Mouse (Mus musculus) bone marrow macrophage, adult 2 months (primary cell): ENCODE results near the gene Thap8. TPM values are rescaled to one million over a fixed set of nuclear protein-coding genes. Genes with fewer than 3 reads are reported as not detected.

Experiments used
- H3K27ac ChIP-seq: 2 replicates; pipeline ENCODE4 v1.5.1; 2012; ENCODE audit warnings: low read depth, low read length; ENCODE audit not compliant: insufficient read depth
- H3K4me1 ChIP-seq: 2 replicates; pipeline ENCODE4 v1.6.1; 2012; ENCODE audit warnings: low read length; ENCODE audit not compliant: control insufficient read depth, insufficient read depth
- H3K4me3 ChIP-seq: 2 replicates; pipeline ENCODE4 v1.5.1; 2012; ENCODE audit warnings: mild to moderate bottlenecking, low read length, moderate library complexity; ENCODE audit not compliant: insufficient read depth
- CTCF ChIP-seq: IDR thresholded peaks from 2 replicates; pipeline ENCODE4 v1.5.1; 2012; ENCODE audit warnings: low read depth, mild to moderate bottlenecking, low read length, moderate library complexity
- POLR2A ChIP-seq: IDR thresholded peaks from 2 replicates; pipeline ENCODE4 v1.6.1; 2012; ENCODE audit warnings: mild to moderate bottlenecking, low read depth, low read length, borderline replicate concordance
- polyA plus RNA-seq: library from polyadenylated mRNA; stranded (reverse); fragments of >200 nt; gene quantifications from 2 replicates; pipeline ENCODE4 v1.2.4, GENCODE M21; 2012; ENCODE audit not compliant: missing spikeins, insufficient read depth, insufficient read length

The Thap8 gene
- polyA plus RNA-seq, 1 experiment: 0.55 TPM

GRCm38 (mm10) chr7:30326427-30326826 is 46.5 kb downstream of the Thap8 start:
- no peak for TF ChIP-seq POLR2A
- no peak for TF ChIP-seq CTCF
- H3K4me3 ChIP-seq: no peak overlapping the region
- H3K27ac ChIP-seq: no peak overlapping the region
- peaks cover 9% of the 10 kb centered on the region for H3K4me1 ChIP-seq

DNA sequence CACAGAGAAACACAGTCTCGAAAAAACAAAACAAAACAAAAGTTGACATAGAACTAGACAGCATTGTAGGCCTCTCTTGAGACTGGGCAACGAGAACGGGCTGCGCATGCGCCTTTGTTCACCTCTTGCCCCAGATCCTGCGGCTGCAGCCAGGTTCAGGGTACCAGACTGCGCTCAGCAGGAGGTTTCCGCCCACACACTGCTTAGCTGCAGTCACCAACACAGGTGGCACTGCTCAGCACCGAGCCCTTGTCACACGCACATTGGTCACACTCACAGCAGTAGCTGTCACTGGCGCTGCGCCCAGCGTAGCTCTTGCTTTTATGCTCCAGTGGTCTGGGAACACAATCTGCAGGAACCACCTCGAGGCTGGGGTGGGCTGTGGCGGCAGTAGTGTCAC is 47.2 kb downstream of the Thap8 start:
- Histone ChIP-seq H3K4me1 (peaks cover 9% of the 10 kb centered on the region), H3K27ac (no peak overlapping the region), H3K4me3 (no peak overlapping the region)
- TF ChIP-seq POLR2A: no peak
- TF ChIP-seq CTCF: no peak

GRCm38 (mm10) chr7:30328379-30328778 is 48.5 kb downstream of the Thap8 start:
- TF ChIP-seq CTCF: no peak
- no peak for TF ChIP-seq POLR2A
- H3K4me1 ChIP-seq: peaks cover 9% of the 10 kb centered on the region
- H3K4me3 ChIP-seq: no peak overlapping the region
- H3K27ac ChIP-seq: no peak overlapping the region

DNA sequence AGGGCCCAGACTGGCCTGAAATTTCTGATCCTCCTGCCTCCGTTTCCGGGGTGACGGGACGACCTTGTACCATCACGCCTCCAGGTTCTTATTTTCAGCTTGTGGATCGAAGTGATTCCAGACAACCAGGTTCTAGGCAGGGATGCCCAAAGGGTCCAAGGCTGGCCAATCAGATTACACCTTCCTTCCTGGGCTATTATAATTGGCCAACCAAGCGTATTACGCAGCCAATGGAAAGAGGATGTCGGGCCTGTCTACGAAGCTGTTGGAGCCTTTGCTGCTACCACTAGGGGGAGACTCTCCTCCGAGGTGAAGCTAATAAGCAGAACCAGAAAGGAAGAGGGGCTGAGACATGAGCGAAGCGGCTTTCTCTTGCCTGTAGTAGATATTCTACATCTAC is 52.0 kb downstream of the Thap8 start:
- Histone ChIP-seq H3K4me3 (no peak overlapping the region), H3K4me1 (peaks cover 4% of the 10 kb centered on the region; the same call in 1 of the 2 replicates)
- TF ChIP-seq POLR2A: no peak
- peak; percentile 62 for TF ChIP-seq CTCF

GRCm38 (mm10) chr7:30332622-30333259 is 52.8 kb downstream of the Thap8 start:
- H3K4me3 ChIP-seq: no peak overlapping the region
- no peak for TF ChIP-seq POLR2A
- no peak for TF ChIP-seq CTCF
- no peak overlapping the region for H3K27ac ChIP-seq
- peaks cover 4% of the 10 kb centered on the region; the same call in 1 of the 2 replicates for H3K4me1 ChIP-seq

More for the DNA sequence above, 52.0 kb downstream of the Thap8 start:
- H3K27ac ChIP-seq: no peak overlapping the region

DNA sequence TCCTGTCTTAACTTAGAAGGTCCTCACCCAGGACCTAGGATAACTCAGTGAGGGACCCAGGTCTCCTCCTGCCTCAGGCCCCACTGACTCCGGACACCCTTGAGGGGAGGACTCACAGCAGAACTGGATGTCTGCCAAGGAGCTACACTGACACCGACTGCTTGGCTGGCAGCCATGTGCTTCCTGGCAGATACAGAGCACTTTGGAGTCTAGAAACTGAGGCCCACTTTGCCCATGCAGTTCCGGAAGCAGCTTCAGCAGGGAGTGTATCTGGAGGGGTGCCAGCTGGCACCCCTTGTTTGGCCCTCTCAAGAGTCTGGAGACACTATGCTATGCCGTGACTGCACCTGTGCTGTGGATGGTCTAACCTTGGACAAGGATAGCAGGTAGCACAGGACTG is 53.5 kb downstream of the Thap8 start:
- Histone ChIP-seq H3K27ac (no peak overlapping the region), H3K4me1 (peaks cover 4% of the 10 kb centered on the region; the same call in 1 of the 2 replicates), H3K4me3 (no peak overlapping the region)
- TF ChIP-seq CTCF (no peak), POLR2A (no peak)

DNA sequence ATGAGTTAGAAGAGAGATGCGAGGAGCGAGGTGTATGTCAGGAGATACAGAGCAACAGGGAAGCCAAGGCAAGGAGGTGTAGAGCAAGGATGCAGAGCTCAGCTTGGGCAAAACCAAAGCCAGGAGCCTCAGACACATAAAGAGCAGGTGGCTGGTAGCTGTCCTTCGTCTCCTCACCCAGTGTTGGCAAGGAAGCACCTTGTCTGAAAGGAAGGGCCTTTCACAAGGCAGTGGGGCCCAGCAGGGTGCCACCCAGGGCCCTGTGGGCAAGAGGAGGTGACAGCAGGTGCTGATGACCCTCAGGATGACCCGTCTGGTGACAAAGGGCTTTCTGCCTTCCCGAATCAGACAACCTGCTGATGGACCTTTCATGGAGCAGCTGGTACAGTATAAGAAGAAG is 54.7 kb downstream of the Thap8 start:
- H3K4me1 ChIP-seq: peaks cover 4% of the 10 kb centered on the region; the same call in 1 of the 2 replicates
- no peak overlapping the region for H3K4me3 ChIP-seq
- H3K27ac ChIP-seq: no peak overlapping the region
- TF ChIP-seq POLR2A (no peak), CTCF (no peak)

GRCm38 (mm10) chr7:30335688-30336087 is 55.8 kb downstream of the Thap8 start:
- no peak for TF ChIP-seq CTCF
- no peak for TF ChIP-seq POLR2A
- no peak overlapping the region for H3K4me3 ChIP-seq
- H3K27ac ChIP-seq: no peak overlapping the region
- H3K4me1 ChIP-seq: peaks cover 4% of the 10 kb centered on the region; the same call in 1 of the 2 replicates

GRCm38 (mm10) chr7:30336384-30336783 is 56.5 kb downstream of the Thap8 start:
- Histone ChIP-seq H3K27ac (no peak overlapping the region), H3K4me1 (peaks cover 4% of the 10 kb centered on the region; the same call in 1 of the 2 replicates), H3K4me3 (no peak overlapping the region)
- TF ChIP-seq POLR2A (no peak), CTCF (peak; percentile 94)

DNA sequence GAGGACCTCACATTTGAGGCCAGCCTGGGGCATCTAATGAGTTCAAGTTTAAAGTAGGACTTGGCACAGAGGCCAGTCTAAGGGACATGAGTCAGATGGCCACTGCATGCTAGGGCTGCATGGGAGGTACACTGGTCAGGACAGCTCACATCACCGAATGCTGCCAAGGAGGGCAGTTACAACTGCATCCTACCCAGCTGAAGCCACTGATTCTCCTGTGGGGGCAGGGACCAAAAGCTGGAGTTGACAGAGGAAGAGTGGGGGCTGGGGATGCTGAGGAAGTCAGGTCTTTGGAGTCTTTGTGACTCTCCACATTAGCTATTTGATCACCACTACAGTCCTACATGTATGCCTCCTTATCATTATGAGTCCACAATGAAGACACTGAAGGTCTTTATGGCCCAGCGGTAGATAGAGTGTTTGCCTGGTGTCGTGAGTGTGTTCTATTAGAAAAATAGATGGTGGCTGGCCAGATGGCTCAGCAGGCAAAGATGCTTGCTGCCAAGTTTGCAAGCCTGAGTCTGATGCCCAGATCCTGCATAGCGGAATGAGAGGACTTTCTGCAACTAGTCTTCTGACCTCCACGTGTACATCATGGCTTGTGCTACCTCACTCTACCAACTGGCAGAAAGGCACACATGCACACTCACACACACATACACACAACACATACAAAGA is 59.7 kb downstream of the Thap8 start:
- Histone ChIP-seq H3K27ac (no peak overlapping the region), H3K4me1 (no peaks in the 10 kb centered on the region), H3K4me3 (no peak overlapping the region)
- TF ChIP-seq CTCF: no peak

Other genes with a start within 250 kb of the Thap8 start
- gene Zfp14, start 228.7 kb upstream of the Thap8 start, polyA plus RNA-seq: 4.1 and 5.0 TPM in 2 replicates
- 3.9 and 4.6 TPM in 2 replicates for gene Zfp82, start 207.2 kb upstream of the Thap8 start, polyA plus RNA-seq
- not detected in 2 replicates for gene Gm26920, start 189.7 kb upstream of the Thap8 start, polyA plus RNA-seq
- gene Zfp566, start 189.6 kb upstream of the Thap8 start, polyA plus RNA-seq: 1.6 and 2.8 TPM in 2 replicates
- gene Zfp260, start 185.3 kb upstream of the Thap8 start, polyA plus RNA-seq: 40.2 and 49.9 TPM in 2 replicates
- 7.7 and 8.9 TPM in 2 replicates for gene Zfp382, start 158.2 kb upstream of the Thap8 start, polyA plus RNA-seq
- 19.9 and 22.9 TPM in 2 replicates for gene Zfp146, start 110.3 kb upstream of the Thap8 start, polyA plus RNA-seq
- gene Cox7a1, start 96.0 kb upstream of the Thap8 start, polyA plus RNA-seq: 8.0 and 14.3 TPM in 2 replicates
- 501 and 572 TPM in 2 replicates for gene Capns1, start 81.3 kb upstream of the Thap8 start, polyA plus RNA-seq
- 47.6 and 50.3 TPM in 2 replicates for gene Polr2i, start 48.1 kb upstream of the Thap8 start, polyA plus RNA-seq
- 83.3 and 108 TPM in 2 replicates for gene Tbcb, start 47.8 kb upstream of the Thap8 start, polyA plus RNA-seq
- gene Ovol3, start 44.4 kb upstream of the Thap8 start, polyA plus RNA-seq: not detected in 2 replicates
- gene Wdr62, start 325 bp downstream of the Thap8 start, polyA plus RNA-seq: 21.4 and 25.8 TPM in 2 replicates
- gene Clip3, start 11.6 kb downstream of the Thap8 start, polyA plus RNA-seq: 0.49 and 1.7 TPM in 2 replicates
- 32.8 and 39.9 TPM in 2 replicates for gene Alkbh6, start 28.6 kb downstream of the Thap8 start, polyA plus RNA-seq
- 1.2 TPM in 1 of 2 replicates, not detected in the other for gene Syne4, start 34.7 kb downstream of the Thap8 start, polyA plus RNA-seq
- not detected in 2 replicates for gene E130208F15Rik, start 41.6 kb downstream of the Thap8 start, polyA plus RNA-seq
- gene Sdhaf1, start 43.8 kb downstream of the Thap8 start, polyA plus RNA-seq: 4.5 and 4.6 TPM in 2 replicates
- gene Lrfn3, start 82.7 kb downstream of the Thap8 start, polyA plus RNA-seq: not detected in 2 replicates
- 3,702 and 3,978 TPM in 2 replicates for gene Tyrobp, start 133.7 kb downstream of the Thap8 start, polyA plus RNA-seq
- 53.0 and 56.7 TPM in 2 replicates for gene Hcst, start 139.8 kb downstream of the Thap8 start, polyA plus RNA-seq
- 18.6 and 22.4 TPM in 2 replicates for gene Nfkbid, start 141.6 kb downstream of the Thap8 start, polyA plus RNA-seq
- gene Aplp1, start 165.4 kb downstream of the Thap8 start, polyA plus RNA-seq: 2.0 and 2.3 TPM in 2 replicates
- not detected in 2 replicates for gene Kirrel2, start 177.6 kb downstream of the Thap8 start, polyA plus RNA-seq
- gene Nphs1, start 178.2 kb downstream of the Thap8 start, polyA plus RNA-seq: not detected in 2 replicates
- not detected in 2 replicates for gene Prodh2, start 213.5 kb downstream of the Thap8 start, polyA plus RNA-seq